Mouse (Mus musculus) ovary, adult 18-20 months (tissue): ENCODE measurements at regions not wholly inside any gene's neighbourhood (a gene's known extent, or its start where the extent isn't known, plus 50 kb on each side); places are given as distances from the start of the nearest gene placed in this dataset.

Source experiments
- DNase-seq: peaks from one replicate; pipeline ENCODE4 v3.0.0; 2022; ENCODE audit warnings: low spot score, mixed read lengths

DNA sequence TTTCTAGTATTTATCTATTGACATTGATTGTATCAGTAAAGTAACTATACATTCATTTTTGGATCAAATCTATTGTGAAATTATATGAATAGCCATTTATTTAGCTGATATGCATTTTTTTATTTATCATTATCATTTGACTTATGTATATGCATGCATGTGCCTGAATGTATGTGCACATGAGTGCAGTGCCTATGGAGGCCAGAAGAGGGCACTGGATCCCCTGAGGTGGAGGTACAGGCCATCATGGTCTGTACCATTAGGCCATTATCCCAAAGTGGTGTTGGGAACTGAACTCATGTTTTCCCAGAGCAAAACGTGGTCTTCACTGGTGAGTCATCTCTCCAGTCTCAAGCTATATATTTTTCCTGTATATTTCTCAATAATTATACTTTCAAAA is 63.5 kb upstream of the Nrsn1 start:
- no peak for DNase-seq
